Mouse (Mus musculus): Measurements from ENCODE around the gene Prkag1. TPM values are rescaled to one million over a fixed set of nuclear protein-coding genes. Genes with fewer than 3 reads are reported as not detected.

The Prkag1 gene
- polyA plus RNA-seq, 1 experiment, result 237 TPM

DNA sequence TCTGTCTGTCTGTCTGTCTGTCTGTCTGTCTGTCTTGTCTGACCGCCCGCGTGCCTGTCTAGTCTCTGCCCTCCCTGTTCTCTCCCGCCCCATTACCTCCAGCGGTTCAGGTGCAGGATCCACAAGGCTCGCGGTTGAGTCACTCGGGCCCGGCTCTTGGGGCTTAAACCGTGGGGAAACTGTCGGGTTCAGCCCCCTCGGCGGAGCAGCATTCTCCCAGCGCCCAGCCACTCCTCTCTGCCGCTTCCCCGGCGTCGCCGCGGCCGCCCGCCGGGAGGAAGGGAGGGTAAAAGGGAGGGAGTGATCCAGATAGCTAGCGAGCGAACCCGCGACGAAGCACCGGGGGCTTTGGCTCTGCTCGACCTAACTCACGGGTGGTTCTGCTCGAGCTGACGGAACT, 53.6 kb downstream of the Prkag1 start, which contains the start of gene Wnt10b:
Gene Wnt10b, minus strand, starts transcription at position 389 of the 400 bp plus-strand sequence.
- Histone ChIP-seq H3K9me3 (no peaks in the 10 kb centered on the region), H3K36me3 (replicated peaks; ENCODE audit: low read length) (no peaks in the 10 kb centered on the region), H3K4me3 (replicated peaks) (peak within 1 kb of the TSS; percentile 89), H3K27me3 (replicated peaks) (peaks cover 95% of the 10 kb centered on the region), H3K4me1 (peaks cover 55% of the 10 kb centered on the region)
- TF ChIP-seq FLI1 (IDR thresholded peaks at IDR 0.05; ENCODE audit: low read length), result no peak
- no peak for TF ChIP-seq GATA1 (IDR thresholded peaks at IDR 0.05; ENCODE audit: borderline replicate concordance, low read length)

DNA sequence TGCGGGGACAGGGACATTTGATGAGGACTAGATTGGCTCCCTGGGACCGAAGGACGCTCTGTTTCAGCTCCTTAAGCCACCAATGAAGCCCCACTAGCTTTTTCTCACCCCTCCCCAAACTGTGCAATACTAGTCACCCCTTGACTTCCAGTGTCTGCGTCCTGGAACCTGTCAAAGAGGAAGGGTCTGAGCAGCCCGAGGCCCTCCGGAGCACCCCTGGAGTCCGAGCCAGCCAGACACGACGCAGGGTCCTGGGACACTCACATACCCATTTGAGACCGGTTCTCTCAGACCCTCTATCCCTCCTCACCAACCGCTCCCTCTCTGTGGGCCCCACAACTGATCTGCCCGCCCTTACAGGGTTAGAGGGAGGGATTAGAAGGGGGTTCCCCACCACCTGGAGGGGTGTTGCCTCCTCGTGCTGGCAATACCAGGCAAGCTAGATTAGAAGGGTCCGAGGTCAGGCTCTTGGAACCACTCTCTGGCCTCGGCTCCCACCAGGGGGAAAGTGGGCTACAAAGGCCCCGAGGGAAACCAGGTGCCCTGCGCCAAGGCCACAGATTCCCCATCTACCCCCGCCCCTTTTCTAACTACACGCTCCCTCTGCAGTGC, 54.2 kb downstream of the Prkag1 start:
- TF ChIP-seq FLI1 (IDR thresholded peaks at IDR 0.05; ENCODE audit: low read length), result no peak
- no peak for TF ChIP-seq GATA1 (IDR thresholded peaks at IDR 0.05; ENCODE audit: borderline replicate concordance, low read length)
- Histone ChIP-seq H3K36me3 (replicated peaks; ENCODE audit: low read length) (no peaks in the 10 kb centered on the region), H3K4me1 (peaks cover 61% of the 10 kb centered on the region), H3K4me3 (replicated peaks) (peak overlapping the region; percentile 89), H3K9me3 (no peaks in the 10 kb centered on the region), H3K27me3 (replicated peaks) (peaks cover 97% of the 10 kb centered on the region)

DNA sequence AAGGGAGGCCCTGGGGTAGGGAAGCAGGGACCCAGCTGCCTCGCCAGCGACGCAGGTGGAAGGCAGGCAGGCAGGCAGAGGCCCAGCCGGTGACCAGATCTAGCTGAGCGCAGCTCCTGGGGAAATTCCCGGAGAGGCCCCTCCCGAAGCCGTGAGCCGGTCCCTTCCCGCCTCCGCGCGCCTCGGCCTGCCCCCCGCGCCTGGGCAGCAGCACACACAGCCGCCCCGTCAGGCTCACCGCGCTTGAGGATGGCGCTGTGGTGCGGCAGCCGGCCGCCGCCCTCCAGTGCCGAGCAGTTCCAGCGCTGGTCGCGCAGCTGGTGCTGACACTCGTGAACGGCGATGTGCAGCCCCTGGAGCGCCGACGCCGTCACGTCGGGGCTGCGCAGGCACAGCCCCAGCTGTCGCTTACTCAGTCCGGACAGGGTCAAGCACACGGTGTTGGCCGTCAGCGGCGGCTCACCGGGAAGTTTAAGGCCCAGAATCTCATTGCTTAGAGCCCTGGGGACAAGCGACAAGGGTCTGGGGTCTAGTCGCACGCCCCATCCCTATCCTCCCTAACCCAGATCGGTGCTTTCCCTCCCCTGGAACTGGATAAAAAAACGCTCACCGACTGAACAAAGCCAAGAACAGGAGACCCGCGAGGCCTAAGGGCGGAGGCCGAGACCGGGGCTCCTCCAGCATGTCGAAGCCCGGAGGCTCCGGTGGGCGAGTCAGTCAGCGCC, 54.9 kb downstream of the Prkag1 start:
- Histone ChIP-seq H3K4me1 (peaks cover 66% of the 10 kb centered on the region), H3K9me3 (no peaks in the 10 kb centered on the region), H3K36me3 (replicated peaks; ENCODE audit: low read length) (no peaks in the 10 kb centered on the region), H3K27me3 (replicated peaks) (peaks cover 97% of the 10 kb centered on the region), H3K4me3 (replicated peaks) (peak overlapping the region; percentile 85)
- TF ChIP-seq GATA1 (IDR thresholded peaks at IDR 0.05; ENCODE audit: borderline replicate concordance, low read length), result no peak
- TF ChIP-seq FLI1 (IDR thresholded peaks at IDR 0.05; ENCODE audit: low read length), result no peak

DNA sequence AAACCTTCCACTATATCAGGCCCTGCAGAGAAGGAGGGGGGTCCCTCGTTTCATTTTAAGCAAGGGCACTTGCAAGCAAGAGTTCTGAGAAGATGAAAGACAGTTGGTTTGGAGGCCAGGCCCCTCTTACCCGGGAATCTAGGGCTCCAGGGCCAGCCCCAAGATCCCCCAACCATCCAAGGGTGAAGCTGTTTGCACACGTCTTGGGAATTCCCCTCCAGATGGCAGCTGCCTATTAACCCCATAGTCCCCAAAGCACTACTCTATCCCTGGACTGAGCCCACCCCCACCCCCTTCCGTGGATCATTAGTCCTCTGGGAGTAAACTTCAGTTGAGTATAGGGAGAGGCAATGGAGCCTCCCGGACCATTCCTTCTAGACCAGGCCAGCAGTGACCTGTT, 55.8 kb downstream of the Prkag1 start:
- no peaks in the 10 kb centered on the region for H3K9me3 ChIP-seq
- H3K27me3 ChIP-seq (replicated peaks), result peaks cover 96% of the 10 kb centered on the region
- no peak overlapping the region for H3K4me3 ChIP-seq (replicated peaks)
- no peak for TF ChIP-seq FLI1 (IDR thresholded peaks at IDR 0.05; ENCODE audit: low read length)
- TF ChIP-seq GATA1 (IDR thresholded peaks at IDR 0.05; ENCODE audit: borderline replicate concordance, low read length), result no peak
- no peaks in the 10 kb centered on the region for H3K36me3 ChIP-seq (replicated peaks; ENCODE audit: low read length)
- peaks cover 64% of the 10 kb centered on the region for H3K4me1 ChIP-seq

DNA sequence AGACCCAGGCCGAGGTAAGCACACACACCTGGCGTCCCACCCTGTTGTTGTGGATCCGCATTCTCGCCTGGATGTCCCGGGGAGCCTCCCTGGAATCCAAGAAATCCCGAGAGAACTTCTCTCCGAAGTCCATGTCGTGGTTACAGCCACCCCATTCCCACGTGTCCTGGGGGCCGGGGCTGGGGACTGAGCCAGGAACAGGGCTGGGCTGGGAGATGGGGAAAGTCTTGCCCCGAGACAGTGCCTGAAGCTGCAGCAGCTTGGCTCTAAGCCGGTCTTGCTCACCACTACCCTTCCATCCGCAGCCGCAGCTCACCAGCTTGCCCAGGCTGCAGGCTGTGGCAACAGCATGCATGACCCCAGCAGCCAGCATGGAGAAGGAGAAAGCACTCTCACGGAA, 57.2 kb downstream of the Prkag1 start:
- Histone ChIP-seq H3K4me3 (replicated peaks) (peak overlapping the region; percentile 30), H3K27me3 (replicated peaks) (peaks cover 93% of the 10 kb centered on the region), H3K36me3 (replicated peaks; ENCODE audit: low read length) (no peaks in the 10 kb centered on the region), H3K9me3 (no peaks in the 10 kb centered on the region), H3K4me1 (peaks cover 50% of the 10 kb centered on the region)
- TF ChIP-seq GATA1 (IDR thresholded peaks at IDR 0.05; ENCODE audit: borderline replicate concordance, low read length) (no peak), FLI1 (IDR thresholded peaks at IDR 0.05; ENCODE audit: low read length) (no peak)

DNA sequence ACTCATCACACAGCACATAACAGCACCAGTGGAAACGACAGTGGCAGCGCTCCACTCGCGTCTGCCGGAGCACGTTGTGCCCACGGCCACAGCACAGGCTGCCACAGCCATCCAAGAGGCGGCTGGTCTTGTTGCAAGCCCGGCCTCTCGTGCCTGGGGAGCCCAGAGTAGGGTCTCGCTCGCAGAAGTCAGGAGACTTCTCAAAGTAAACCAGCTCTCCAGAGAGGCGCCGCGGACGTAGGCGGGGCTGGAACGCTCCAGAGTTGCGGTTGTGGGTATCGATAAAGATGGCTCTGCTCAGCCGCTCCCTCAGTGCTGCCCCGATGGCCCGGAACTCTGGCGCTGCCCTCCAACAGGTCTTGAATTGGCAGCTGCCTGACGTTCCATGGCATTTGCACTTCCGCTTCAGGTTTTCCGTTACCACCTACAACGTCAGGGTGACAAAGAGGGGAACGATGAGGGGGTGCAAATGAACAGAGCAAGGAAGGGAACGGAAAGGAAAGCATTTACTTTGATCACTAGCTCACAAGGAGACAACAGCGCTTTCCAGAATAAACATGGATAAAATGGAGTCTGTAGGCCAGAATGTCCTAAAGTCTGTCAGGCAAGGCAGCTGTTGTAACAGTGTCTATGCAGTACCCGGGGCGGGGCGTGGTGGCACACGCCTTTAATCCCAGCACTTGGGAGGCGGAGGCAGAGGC, 58.7 kb downstream of the Prkag1 start:
- Histone ChIP-seq H3K4me1 (peaks cover 36% of the 10 kb centered on the region), H3K4me3 (replicated peaks) (peak overlapping the region; percentile 90), H3K27me3 (replicated peaks) (peaks cover 93% of the 10 kb centered on the region), H3K36me3 (replicated peaks; ENCODE audit: low read length) (no peaks in the 10 kb centered on the region), H3K9me3 (no peaks in the 10 kb centered on the region)
- TF ChIP-seq GATA1 (IDR thresholded peaks at IDR 0.05; ENCODE audit: borderline replicate concordance, low read length), result no peak
- TF ChIP-seq FLI1 (IDR thresholded peaks at IDR 0.05; ENCODE audit: low read length), result no peak

DNA sequence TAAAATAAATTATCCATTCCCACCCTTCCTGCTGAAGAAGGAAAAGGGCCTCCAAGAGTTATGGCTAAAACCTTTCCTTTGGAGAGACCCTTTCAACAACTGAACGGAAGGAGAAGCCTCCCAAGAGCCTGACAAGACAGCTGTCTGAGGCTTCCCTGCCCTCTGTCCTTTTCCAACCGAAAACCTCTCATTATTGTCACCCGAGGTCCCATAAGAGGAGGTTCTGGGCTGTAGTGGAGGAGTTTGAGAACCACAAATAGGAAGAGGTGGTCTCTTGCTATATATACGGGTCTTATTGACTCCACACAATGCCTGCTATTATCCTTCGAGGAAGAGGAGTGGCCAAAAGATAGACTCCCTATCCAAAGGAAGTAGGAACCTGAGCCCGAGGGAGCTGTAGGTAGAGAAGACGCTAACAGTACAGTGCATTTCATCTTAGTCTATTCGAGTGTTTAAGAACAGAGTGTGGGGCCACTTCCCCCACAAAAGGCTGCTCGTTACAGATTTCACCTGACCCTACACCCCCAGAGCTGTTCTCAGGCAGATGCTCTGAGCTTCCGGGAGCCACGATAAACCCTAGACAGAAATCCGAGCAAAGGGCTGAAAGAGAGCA, 59.4 kb downstream of the Prkag1 start:
- Histone ChIP-seq H3K4me3 (replicated peaks) (peak overlapping the region; percentile 90), H3K9me3 (no peaks in the 10 kb centered on the region), H3K27me3 (replicated peaks) (peaks cover 89% of the 10 kb centered on the region), H3K4me1 (peaks cover 28% of the 10 kb centered on the region), H3K36me3 (replicated peaks; ENCODE audit: low read length) (no peaks in the 10 kb centered on the region)
- no peak for TF ChIP-seq FLI1 (IDR thresholded peaks at IDR 0.05; ENCODE audit: low read length)

DNA sequence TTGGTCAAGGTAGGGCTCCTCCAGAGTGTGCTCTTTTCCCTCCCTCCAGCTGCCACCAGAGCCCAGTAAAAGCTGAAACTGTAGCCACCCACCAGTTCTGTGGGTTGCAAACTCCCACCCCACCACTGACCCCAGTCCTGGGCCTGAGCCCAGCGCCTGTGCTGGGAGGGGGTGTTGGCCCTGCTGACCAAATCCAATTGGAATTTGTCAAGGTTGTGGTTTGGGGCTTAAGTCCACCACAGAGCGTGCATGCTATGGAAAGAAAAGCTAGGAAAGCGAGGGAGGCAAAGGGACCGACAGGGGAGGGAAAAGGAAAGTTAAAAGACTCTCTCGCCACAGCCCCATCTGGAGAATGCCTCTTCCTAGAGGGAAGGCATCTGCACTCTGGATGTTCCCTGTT, 63.1 kb downstream of the Prkag1 start:
- no peak for TF ChIP-seq FLI1 (IDR thresholded peaks at IDR 0.05; ENCODE audit: low read length)
- no peak for TF ChIP-seq GATA1 (IDR thresholded peaks at IDR 0.05; ENCODE audit: borderline replicate concordance, low read length)
- Histone ChIP-seq H3K4me3 (replicated peaks) (no peak overlapping the region), H3K36me3 (replicated peaks; ENCODE audit: low read length) (no peaks in the 10 kb centered on the region), H3K4me1 (peaks cover 22% of the 10 kb centered on the region), H3K27me3 (replicated peaks) (peaks cover 75% of the 10 kb centered on the region), H3K9me3 (no peaks in the 10 kb centered on the region)

DNA sequence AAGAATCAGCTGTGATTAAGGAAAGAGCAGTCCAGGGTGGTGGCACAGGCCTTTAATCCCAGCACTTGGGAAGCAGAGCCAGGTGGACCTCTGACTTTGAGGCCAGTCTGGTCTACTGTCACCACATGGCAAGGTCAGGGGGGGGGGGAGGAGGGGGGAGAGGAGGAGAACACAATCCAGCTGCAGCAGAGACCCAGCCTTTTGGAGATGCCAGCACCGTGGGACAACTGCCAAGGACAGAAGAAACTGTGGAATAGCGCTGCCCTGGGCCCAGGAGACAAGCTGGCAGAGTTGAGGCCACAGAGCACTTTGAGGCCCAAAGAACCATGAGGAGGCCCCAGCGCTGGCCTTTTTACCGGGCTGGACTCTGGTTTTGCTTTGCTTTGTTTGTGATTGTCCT, 65.4 kb downstream of the Prkag1 start:
- Histone ChIP-seq H3K9me3 (no peaks in the 10 kb centered on the region), H3K4me3 (replicated peaks) (no peak overlapping the region), H3K27me3 (replicated peaks) (peaks cover 52% of the 10 kb centered on the region), H3K4me1 (peaks cover 23% of the 10 kb centered on the region), H3K36me3 (replicated peaks; ENCODE audit: low read length) (peaks cover 7% of the 10 kb centered on the region)
- TF ChIP-seq FLI1 (IDR thresholded peaks at IDR 0.05; ENCODE audit: low read length), result no peak
- TF ChIP-seq GATA1 (IDR thresholded peaks at IDR 0.05; ENCODE audit: borderline replicate concordance, low read length), result no peak

Other genes starting within 250 kb of the Prkag1 start
- gene Adcy6, start 221.4 kb downstream of the Prkag1 start, polyA plus RNA-seq (2012; ENCODE audit: insufficient read depth, low replicate concordance), result 2.1 and 9.3 TPM in 2 replicates
- gene Cacnb3, start 200.7 kb downstream of the Prkag1 start, polyA plus RNA-seq (2012; ENCODE audit: insufficient read depth, low replicate concordance), result 0.46 TPM in 1 of 2 replicates, not detected in the other
- gene Ddx23, start 168.6 kb downstream of the Prkag1 start, polyA plus RNA-seq (2012; ENCODE audit: insufficient read depth, low replicate concordance), result 49.7 and 71.3 TPM in 2 replicates
- gene Rnd1, start 154.1 kb downstream of the Prkag1 start, polyA plus RNA-seq (2012; ENCODE audit: insufficient read depth, low replicate concordance), result 1.2 TPM in 1 of 2 replicates, not detected in the other
- gene Ccdc65, start 123.3 kb downstream of the Prkag1 start, polyA plus RNA-seq (2012; ENCODE audit: insufficient read depth, low replicate concordance), result not detected in 2 replicates
- 9.6 and 18.2 TPM in 2 replicates for gene Fkbp11, start 103.3 kb downstream of the Prkag1 start, polyA plus RNA-seq (2012; ENCODE audit: insufficient read depth, low replicate concordance)
- gene Arf3, start 68.3 kb downstream of the Prkag1 start, polyA plus RNA-seq (2012; ENCODE audit: insufficient read depth, low replicate concordance), result 7.0 and 17.8 TPM in 2 replicates
- not detected in 2 replicates for gene Wnt10b, start 53.4 kb downstream of the Prkag1 start, polyA plus RNA-seq (2012; ENCODE audit: insufficient read depth, low replicate concordance)
- not detected in 2 replicates for gene Wnt1, start 41.7 kb downstream of the Prkag1 start, polyA plus RNA-seq (2012; ENCODE audit: insufficient read depth, low replicate concordance)
- 0.32 and 0.73 TPM in 2 replicates for gene Ddn, start 22.0 kb downstream of the Prkag1 start, polyA plus RNA-seq (2012; ENCODE audit: insufficient read depth, low replicate concordance)
- 11.9 and 17.8 TPM in 2 replicates for gene Kmt2d, start 39.7 kb upstream of the Prkag1 start, polyA plus RNA-seq (2012; ENCODE audit: insufficient read depth, low replicate concordance)
- gene Rhebl1, start 63.0 kb upstream of the Prkag1 start, polyA plus RNA-seq (2012; ENCODE audit: insufficient read depth, low replicate concordance), result 0.19 TPM in 1 of 2 replicates, not detected in the other
- gene Dhh, start 67.0 kb upstream of the Prkag1 start, polyA plus RNA-seq (2012; ENCODE audit: insufficient read depth, low replicate concordance), result not detected in 2 replicates
- gene Lmbr1l, start 86.7 kb upstream of the Prkag1 start, polyA plus RNA-seq (2012; ENCODE audit: insufficient read depth, low replicate concordance), result 0.87 and 4.8 TPM in 2 replicates
- gene Tuba1b, start 103.0 kb upstream of the Prkag1 start, polyA plus RNA-seq (2012; ENCODE audit: insufficient read depth, low replicate concordance), result 19.4 and 182 TPM in 2 replicates
- gene Gm49450, start 122.0 kb upstream of the Prkag1 start, polyA plus RNA-seq (2012; ENCODE audit: insufficient read depth, low replicate concordance), result 2.5 and 169 TPM in 2 replicates
- 40.3 and 115 TPM in 2 replicates for gene Tuba1a, start 122.2 kb upstream of the Prkag1 start, polyA plus RNA-seq (2012; ENCODE audit: insufficient read depth, low replicate concordance)
- 62.0 and 103 TPM in 2 replicates for gene Tuba1c, start 198.4 kb upstream of the Prkag1 start, polyA plus RNA-seq (2012; ENCODE audit: insufficient read depth, low replicate concordance)
- gene Prph, start 223.7 kb upstream of the Prkag1 start, polyA plus RNA-seq (2012; ENCODE audit: insufficient read depth, low replicate concordance), result not detected in 2 replicates
- gene Troap, start 243.1 kb upstream of the Prkag1 start, polyA plus RNA-seq (2012; ENCODE audit: insufficient read depth, low replicate concordance), result 27.8 and 75.4 TPM in 2 replicates